Mouse (Mus musculus) heart, postnatal 10 days (tissue): ENCODE data around the gene Neo1. TPM values are rescaled to one million over a fixed set of nuclear protein-coding genes. Genes with fewer than 3 reads are reported as not detected.

Experiments
- DNase-seq, 2 experiments: peaks; one replicate each; pipeline ENCODE4 v3.0.0; 2021
- intact Hi-C: fragments of 180-260 bp; cut with DNase I; formaldehyde crosslinking; loops from one replicate; pipeline ENCODE4 v1.15.1; 2025
- total RNA-seq, 2 experiments: library from RNA; stranded (reverse); gene quantifications; 2 replicates each; pipeline ENCODE4 v1.2.3; 2021

Neo1 gene
- total RNA-seq, 2 experiments from 2014 or later, result 55.7 to 68.3 TPM

- DNase-seq, result no peak
- intact Hi-C loops, result loop anchor here (1.0 to 5.0 kb wide), 4 partner anchors 164 to 342 kb away; no protein-coding TSS in a partner anchor
These were observed 161.9 kb downstream of the Neo1 start for GRCm38 (mm10) chr9:58874354-58874753.

DNA sequence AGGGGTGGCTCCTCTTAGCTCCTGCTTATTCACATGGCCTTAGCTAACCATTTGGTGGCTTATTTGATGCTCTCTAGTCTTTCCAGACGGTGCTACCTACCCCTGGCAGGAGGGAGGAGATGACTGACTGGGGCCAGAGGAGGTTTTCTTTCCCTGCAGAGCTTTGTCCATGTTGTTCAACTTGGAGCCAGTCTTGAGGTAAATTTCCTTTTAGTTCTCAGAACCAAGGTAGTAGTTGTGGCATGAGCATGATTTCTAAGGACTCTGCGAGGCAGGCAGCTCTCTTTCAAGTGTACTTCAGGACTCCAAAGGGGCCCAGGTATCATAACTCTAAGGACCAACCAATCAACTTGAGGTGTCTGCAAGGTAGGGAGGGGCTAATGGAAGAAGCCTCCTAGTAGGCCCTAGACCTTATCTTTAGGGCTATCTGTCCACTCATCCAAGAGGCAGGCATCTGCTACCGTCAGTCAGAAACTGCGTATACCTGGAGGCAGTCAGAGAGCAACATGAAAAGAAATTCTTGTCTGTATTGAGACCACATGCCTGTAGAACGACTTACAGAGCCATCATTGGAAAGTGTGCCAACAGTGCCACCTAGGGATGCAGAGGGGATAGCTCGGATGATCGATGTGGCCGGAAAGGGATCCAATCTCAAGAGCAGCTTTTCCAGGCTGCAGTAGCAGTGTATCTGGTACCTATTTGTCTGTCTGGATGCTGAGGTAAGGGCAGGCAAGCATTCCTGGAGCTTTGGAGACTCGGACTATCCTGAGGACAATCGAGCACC lies 162.5 kb downstream of the Neo1 start:
- intact Hi-C loops, result loop anchor here (1.0 to 5.0 kb wide), 4 partner anchors 163 to 341 kb away; no protein-coding TSS in a partner anchor
- peak; percentile 63 to 73 for DNase-seq

DNA sequence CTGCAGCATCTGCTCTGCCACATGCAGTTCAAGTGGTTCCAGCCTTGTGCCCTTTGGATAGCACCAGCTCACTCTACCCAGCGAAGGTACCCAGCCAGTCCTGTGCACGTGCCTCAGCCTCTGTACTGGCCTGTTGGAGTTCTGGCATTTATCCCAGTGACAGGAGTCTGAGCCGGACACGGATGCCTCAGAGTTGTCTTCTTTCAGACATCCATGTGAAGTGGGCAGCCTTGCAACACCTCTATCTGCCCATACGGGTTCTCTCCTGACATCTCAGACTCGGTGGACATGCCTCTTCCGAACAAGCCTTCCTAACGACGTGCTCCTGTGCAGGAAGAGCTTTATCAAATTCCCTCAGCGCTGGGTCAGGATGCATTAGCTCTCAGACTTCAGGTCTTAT lies 165.1 kb downstream of the Neo1 start:
- no peak for DNase-seq

DNA sequence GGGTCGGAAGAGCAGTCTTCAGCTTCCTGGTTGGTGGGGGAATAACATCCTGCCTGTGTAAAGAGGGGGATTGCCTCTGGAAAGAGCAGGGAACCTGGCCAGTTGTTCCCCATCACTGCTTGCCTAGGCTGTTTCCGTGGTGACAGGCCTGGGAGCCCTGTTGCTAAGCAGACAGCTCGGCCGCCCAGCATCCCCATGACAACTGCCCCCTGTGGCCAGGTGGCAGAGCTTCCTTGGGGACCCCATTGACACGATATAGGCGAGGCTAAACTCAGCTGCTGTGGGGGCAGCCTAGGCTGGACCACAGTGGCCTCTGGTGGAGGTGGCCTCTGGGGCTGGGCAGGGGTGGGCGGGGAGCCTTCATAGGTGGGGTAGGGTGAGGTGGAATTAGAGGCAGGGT lies 172.4 kb downstream of the Neo1 start:
- no peak for DNase-seq
- intact Hi-C loops, result no loop called here

More for the DNA sequence above, 165.1 kb downstream of the Neo1 start:
- intact Hi-C loops, result loop anchor here (5.0 kb wide), 3 partner anchors 209 to 339 kb away; no protein-coding TSS in a partner anchor

GRCm38 (mm10) chr9:58859080-58859635 lies 177.1 kb downstream of the Neo1 start:
- intact Hi-C loops, result no loop called here
- DNase-seq, result no peak

DNA sequence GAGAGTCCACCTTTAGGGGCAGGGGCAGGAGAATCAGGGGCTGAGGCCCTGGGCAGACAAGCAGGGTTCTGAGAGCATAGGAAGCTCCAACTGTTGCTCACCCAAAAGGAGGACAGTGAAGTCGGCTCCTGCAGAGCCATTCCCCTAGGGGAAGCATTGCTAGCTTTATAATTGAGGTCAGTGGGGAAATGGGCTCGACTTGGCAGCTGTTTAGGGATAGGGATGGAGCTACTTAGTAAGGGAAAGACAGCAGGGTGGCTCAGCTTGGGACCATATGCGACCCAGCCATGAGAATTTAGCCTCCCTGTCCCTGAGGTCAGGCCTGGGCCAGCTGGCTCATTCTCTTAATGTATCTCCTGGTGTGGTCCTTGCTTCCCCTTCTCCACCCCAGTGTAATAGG lies 181.3 kb downstream of the Neo1 start:
- DNase-seq, result no peak
- intact Hi-C loops, result no loop called here

GRCm38 (mm10) chr9:58849576-58850315 lies 186.5 kb downstream of the Neo1 start:
- DNase-seq, result no peak
- intact Hi-C loops, result no loop called here

DNA sequence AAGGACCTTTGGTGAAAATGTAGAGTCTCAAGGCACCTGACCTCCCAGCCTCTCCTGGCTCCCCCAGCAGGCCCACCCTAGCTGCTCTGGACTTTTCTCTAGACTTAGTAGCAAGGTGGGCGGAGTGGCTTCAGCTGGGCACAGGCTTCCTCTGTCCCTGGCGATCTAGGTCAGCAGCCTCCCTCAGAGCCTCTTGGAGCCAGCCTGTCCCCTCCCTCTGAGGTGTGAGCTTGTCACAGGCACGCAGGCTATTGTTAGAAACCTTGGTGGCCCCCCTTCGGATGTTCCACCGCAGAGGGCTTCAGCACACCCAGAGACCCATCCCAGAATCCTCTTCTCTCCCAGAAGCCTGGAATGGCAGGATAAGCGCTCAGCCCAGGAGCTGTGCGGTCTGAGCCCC lies 188.6 kb downstream of the Neo1 start:
- DNase-seq, result peak; percentile 50 to 65
- intact Hi-C loops, result no loop called here

GRCm38 (mm10) chr9:58847008-58847407 lies 189.2 kb downstream of the Neo1 start:
- intact Hi-C loops, result no loop called here
- no peak for DNase-seq

GRCm38 (mm10) chr9:58844597-58844996 lies 191.6 kb downstream of the Neo1 start:
- DNase-seq, result no peak
- intact Hi-C loops, result no loop called here

GRCm38 (mm10) chr9:58841655-58842054 lies 194.6 kb downstream of the Neo1 start:
- intact Hi-C loops, result no loop called here

GRCm38 (mm10) chr9:58838504-58838903 lies 197.7 kb downstream of the Neo1 start:
- intact Hi-C loops, result no loop called here

More at GRCm38 (mm10) chr9:58841655-58842054, 194.6 kb downstream of the Neo1 start:
- DNase-seq, result peak; percentile 53 to 71

DNA sequence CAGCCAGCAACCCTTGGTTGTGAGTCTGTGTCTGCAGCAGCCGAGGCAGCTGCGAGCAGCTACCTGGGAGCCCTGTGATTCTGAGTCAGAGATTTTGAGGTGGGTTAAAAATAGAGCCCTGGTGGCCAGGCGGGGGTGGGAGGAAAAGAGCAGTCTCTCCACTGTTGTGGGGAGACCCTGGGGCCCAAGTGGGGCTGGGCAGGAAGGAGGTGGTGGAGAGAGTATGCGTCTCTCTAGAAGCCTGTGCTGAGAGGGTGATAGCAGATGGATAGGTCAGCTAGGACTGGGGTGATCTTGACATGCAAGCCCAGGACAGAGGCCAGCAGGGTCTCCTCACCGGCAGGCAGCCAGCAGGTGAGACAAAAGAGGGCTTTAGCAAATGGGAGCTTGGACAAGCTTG lies 199.1 kb downstream of the Neo1 start:
- intact Hi-C loops, result no loop called here
- DNase-seq, result no peak

More at GRCm38 (mm10) chr9:58838504-58838903, 197.7 kb downstream of the Neo1 start:
- no peak for DNase-seq

- intact Hi-C loops, result no loop called here
- no peak for DNase-seq
These were observed 203.3 kb downstream of the Neo1 start for GRCm38 (mm10) chr9:58832939-58833338.

GRCm38 (mm10) chr9:58829627-58830026 lies 206.6 kb downstream of the Neo1 start:
- intact Hi-C loops, result loop anchor here (5.0 kb wide), 1 partner anchor 142 kb away; no protein-coding TSS in a partner anchor
- no peak for DNase-seq

Other genes starting within 250 kb of the Neo1 start
- 1 to 10 TPM; 4.3 to 5.5 TPM for gene Hcn4, start 213.0 kb downstream of the Neo1 start, total RNA-seq